Mouse (Mus musculus) G1E (cell line): ENCODE results near the gene Zfp941.

Experiments
- CTCF ChIP-seq: IDR thresholded peaks from 2 replicates; pipeline ENCODE4 v1.5.1; 2012; ENCODE audit warnings: low read depth, low read length, inconsistent platforms, mixed read lengths
- GATA1 ChIP-seq: IDR thresholded peaks from 2 replicates; pipeline ENCODE4 v1.6.1; 2012; ENCODE audit warnings: borderline replicate concordance, low read length, inconsistent platforms, mixed read lengths
- GATA2 ChIP-seq: IDR thresholded peaks from 2 replicates; pipeline ENCODE4 v1.6.1; 2012; ENCODE audit warnings: low read depth, low read length, inconsistent platforms, borderline replicate concordance
- POLR2AphosphoS5 ChIP-seq: IDR thresholded peaks from 2 replicates; pipeline ENCODE4 v1.6.1; 2012; ENCODE audit warnings: low read depth, low read length, inconsistent platforms; ENCODE audit not compliant: insufficient replicate concordance
- TAL1 ChIP-seq: conservative IDR thresholded peaks from 2 replicates; pipeline ENCODE4 v1.6.1; 2012; ENCODE audit warnings: low read depth, low read length, inconsistent platforms, mixed read lengths

GRCm38 (mm10) chr7:140859997-140860396, 38.0 kb upstream of the Zfp941 start:
- TF ChIP-seq CTCF (no peak), POLR2AphosphoS5 (no peak), TAL1 (no peak), GATA2 (no peak), GATA1 (no peak)
